Mouse (Mus musculus) CH12.LX (cell line): ENCODE results near the gene Ube2q1. TPM values are rescaled to one million over a fixed set of nuclear protein-coding genes. Genes with fewer than 3 reads are reported as not detected.

Experiments
- DNase-seq: peaks from one replicate; pipeline ENCODE4 v3.0.0-alpha.2; 2013; ENCODE audit errors: extremely low read depth
- H3K27ac ChIP-seq: 2 replicates; pipeline ENCODE4 v1.5.1; 2012; ENCODE audit warnings: low read depth, mild to moderate bottlenecking, control low read depth, moderate library complexity; ENCODE audit not compliant: insufficient read depth
- H3K27me3 ChIP-seq: replicated peaks from 2 replicates; pipeline ENCODE3; 2012; ENCODE audit warnings: inconsistent platforms
- H3K36me3 ChIP-seq, 2 experiments: replicated peaks in 1 of 2; 2 replicates each; pipeline versions ENCODE3 to v1.6.1; 2012; ENCODE audit warnings: inconsistent platforms in 1 of 2, low read length in 1 of 2, mild to moderate bottlenecking in 1 of 2, mixed read lengths in 1 of 2, moderate library complexity in 1 of 2; ENCODE audit not compliant: control insufficient read depth in 1 of 2, insufficient read depth in 1 of 2
- H3K4me1 ChIP-seq, 2 experiments: 2 replicates each; pipeline ENCODE4 v1.6.1; 2012; ENCODE audit warnings: inconsistent platforms in 1 of 2, moderate library complexity in 1 of 2; ENCODE audit not compliant: insufficient read depth in 2 of 2, control insufficient read depth in 1 of 2
- H3K4me2 ChIP-seq: 2 replicates; pipeline ENCODE4 v1.6.1; 2012; ENCODE audit warnings: low read depth, mild to moderate bottlenecking, control low read depth; ENCODE audit not compliant: poor library complexity, insufficient read depth, severe bottlenecking
- H3K4me3 ChIP-seq, 3 experiments: fragments of 150-350 bp in 1 of 3; sonication (generic) in 1 of 3; replicated peaks in 1 of 3; 2 replicates each; pipeline versions ENCODE3 to v1.5.1; 2011 to 2012; ENCODE audit warnings: low read depth in 2 of 3, low read length in 2 of 3, mild to moderate bottlenecking in 2 of 3, moderate library complexity in 2 of 3, control low read depth in 1 of 3, improper control_type of control experiment in 1 of 3, inconsistent platforms in 1 of 3, mixed read lengths in 1 of 3; ENCODE audit not compliant: poor library complexity in 1 of 3
- H3K79me2 ChIP-seq: replicated peaks from 2 replicates; pipeline ENCODE4 v1.6.1; 2012; ENCODE audit warnings: mild to moderate bottlenecking, moderate library complexity; ENCODE audit not compliant: control insufficient read depth, poor library complexity, insufficient read depth, severe bottlenecking; ENCODE audit errors: extremely low read depth
- H3K9ac ChIP-seq: 2 replicates; pipeline ENCODE4 v1.6.1; 2012; ENCODE audit warnings: low read depth, mild to moderate bottlenecking, control low read depth, moderate library complexity; ENCODE audit not compliant: insufficient read depth
- H3K9me3 ChIP-seq: replicated peaks from 2 replicates; pipeline ENCODE3; 2012; ENCODE audit warnings: low read length, inconsistent platforms, mixed read lengths
- BHLHE40 ChIP-seq: IDR thresholded peaks from 2 replicates; pipeline ENCODE4 v1.6.1; 2011; ENCODE audit warnings: mild to moderate bottlenecking, low read depth, low read length, improper control_type of control experiment
- E2F4 ChIP-seq: IDR thresholded peaks from 2 replicates; pipeline ENCODE4 v1.6.1; 2011; ENCODE audit warnings: low read depth, low read length, improper control_type of control experiment; ENCODE audit not compliant: insufficient replicate concordance
- JUN ChIP-seq: IDR thresholded peaks from 2 replicates; pipeline ENCODE4 v1.6.1; 2011; ENCODE audit warnings: low read depth, mild to moderate bottlenecking, low read length, improper control_type of control experiment, moderate library complexity; ENCODE audit not compliant: insufficient read depth
- JUND ChIP-seq: conservative IDR thresholded peaks from 2 replicates; pipeline ENCODE4 v1.6.1; 2011; ENCODE audit warnings: low read depth, low read length, improper control_type of control experiment
- MAFK ChIP-seq: IDR thresholded peaks from 2 replicates; pipeline ENCODE4 v1.6.1; 2011; ENCODE audit warnings: low read length, improper control_type of control experiment; ENCODE audit not compliant: insufficient replicate concordance
- MAX ChIP-seq: IDR thresholded peaks from 2 replicates; pipeline ENCODE4 v1.6.1; 2011; ENCODE audit warnings: low read length, improper control_type of control experiment
- MXI1 ChIP-seq: IDR thresholded peaks from 2 replicates; pipeline ENCODE4 v1.6.1; 2011; ENCODE audit warnings: mild to moderate bottlenecking, low read depth, low read length, improper control_type of control experiment
- NELFE ChIP-seq: IDR thresholded peaks from 2 replicates; pipeline ENCODE4 v1.6.1; 2011; ENCODE audit warnings: low read depth, low read length, improper control_type of control experiment
- PAX5 ChIP-seq: IDR thresholded peaks from 2 replicates; pipeline ENCODE4 v1.6.1; 2012; ENCODE audit warnings: low read length, inconsistent platforms, mixed read lengths
- RCOR1 ChIP-seq: conservative IDR thresholded peaks from 2 replicates; pipeline ENCODE4 v1.6.1; 2012; ENCODE audit warnings: low read depth, mild to moderate bottlenecking, inconsistent platforms, low read length, improper control_type of control experiment
- SIN3A ChIP-seq: IDR thresholded peaks from 2 replicates; pipeline ENCODE4 v1.6.1; 2012; ENCODE audit warnings: low read length, improper control_type of control experiment, inconsistent platforms
- SMC3 ChIP-seq: IDR thresholded peaks from 2 replicates; pipeline ENCODE4 v1.6.1; 2011; ENCODE audit warnings: low read depth, low read length, improper control_type of control experiment
- UBTF ChIP-seq: IDR thresholded peaks from 2 replicates; pipeline ENCODE4 v1.6.1; 2012; ENCODE audit warnings: low read depth, mild to moderate bottlenecking, inconsistent platforms, low read length, improper control_type of control experiment, moderate library complexity
- ZKSCAN1 ChIP-seq: IDR thresholded peaks from 2 replicates; pipeline ENCODE4 v1.6.1; 2012; ENCODE audit warnings: low read depth, inconsistent platforms, low read length, improper control_type of control experiment, borderline replicate concordance
- ZMIZ1 ChIP-seq: IDR thresholded peaks from 2 replicates; pipeline ENCODE4 v1.6.1; 2012; ENCODE audit warnings: low read depth, mild to moderate bottlenecking, inconsistent platforms, low read length, improper control_type of control experiment
- dilution Hi-C: fragments of 300-500 bp; cut with MboI; formaldehyde crosslinking; loops from 2 replicates; pipeline ENCODE4 v1.14.3; 2020; ENCODE audit warnings: low sequenced_read_pairs; ENCODE audit not compliant: extremely low pct_unique_long_range_greater_than_20kb, extremely low pct_ligation_motif_present
- in situ Hi-C: fragments of 300-500 bp; cut with MboI; formaldehyde crosslinking; loops from 3 replicates; pipeline ENCODE4 v1.14.3; 2019; ENCODE audit warnings: low sequenced_read_pairs, low pct_ligation_motif_present, low pct_unique_long_range_greater_than_20kb, mixed read lengths
- polyA plus RNA-seq: library from polyadenylated mRNA; unstranded; fragments of >175 nt; gene quantifications from 2 replicates; pipeline ENCODE4 v1.2.1, GENCODE M21; 2012; ENCODE audit warnings: low read depth; ENCODE audit not compliant: insufficient read length
- total RNA-seq, 2 experiments: library from RNA; depleted of rRNA; stranded (reverse); fragments of 300-350 nt in 1 of 2; fragments of >200 nt in 1 of 2; gene quantifications; 2 replicates each; pipeline ENCODE4 v1.2.3; 2012 to 2014

The Ube2q1 gene
- total and polyA plus RNA-seq, 3 experiments: 35.4 to 88.8 (median 59.4) TPM

DNA sequence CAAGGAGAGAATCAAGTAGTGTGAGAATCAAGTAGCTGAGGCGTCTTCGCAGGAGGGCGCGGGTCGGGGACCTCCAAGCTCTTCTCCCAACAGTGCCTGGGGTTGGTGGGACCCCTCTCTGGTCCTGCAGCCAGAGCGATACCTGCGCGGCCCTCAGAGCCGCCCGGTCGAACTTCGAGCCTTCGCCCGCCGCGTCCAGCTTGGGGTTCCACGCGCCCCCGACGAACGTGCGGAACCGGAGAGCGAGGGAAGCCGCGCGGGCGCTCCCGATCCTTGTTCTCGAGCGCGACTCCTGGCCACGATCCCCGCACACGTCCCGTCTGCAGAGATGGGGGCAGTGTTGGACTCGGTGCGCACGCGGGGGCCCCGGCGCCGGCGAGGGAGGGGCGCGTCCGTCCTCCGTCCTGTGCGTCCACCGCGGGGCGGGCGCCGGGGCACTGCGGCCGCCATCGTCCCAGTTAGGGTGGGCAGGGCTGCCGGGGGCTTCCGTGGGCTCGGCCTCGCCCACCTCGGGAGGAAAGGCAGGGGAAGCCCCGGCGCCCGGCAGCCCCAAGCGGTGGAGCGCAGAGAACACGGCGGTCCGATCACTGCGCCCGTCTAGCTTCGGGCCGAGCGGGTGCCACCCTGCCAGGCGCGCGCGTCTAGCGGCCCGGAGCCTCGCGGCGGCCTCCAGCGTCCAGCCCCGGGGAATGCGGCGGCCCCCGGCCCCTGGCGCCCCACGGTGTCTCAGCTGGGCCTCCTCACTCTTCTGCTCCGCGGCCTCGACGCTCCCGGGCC lies 57.6 kb downstream of the Ube2q1 start, which contains the start of gene She:
Gene She, plus strand, starts transcription at position 556 of the 777 bp plus-strand sequence.
- dilution Hi-C loops (no loop called here), in situ Hi-C loops (no loop called here)
- no peak within 1 kb of the TSS for H3K4me2 ChIP-seq
- no peak within 1 kb of the TSS for H3K27ac ChIP-seq
- no peaks in the 10 kb centered on the region for H3K27me3 ChIP-seq
- peaks cover 0 to 9% of the 10 kb centered on the region in 2 experiments; a peak in 2 of 4 replicates for H3K4me1 ChIP-seq
- no peak for DNase-seq
- H3K9ac ChIP-seq: no peak within 1 kb of the TSS
- TF ChIP-seq PAX5 (no peak), BHLHE40 (no peak), JUND (no peak), SIN3A (no peak), NELFE (no peak), RCOR1 (no peak), MAX (no peak), MXI1 (no peak), SMC3 (no peak), MAFK (no peak), E2F4 (no peak), UBTF (no peak), ZKSCAN1 (no peak), ZMIZ1 (no peak), JUN (no peak)
- H3K4me3 ChIP-seq: no peak within 1 kb of the TSS
- H3K79me2 ChIP-seq: no peaks in the 10 kb centered on the region
- H3K36me3 ChIP-seq: no peaks in the 10 kb centered on the region
- H3K9me3 ChIP-seq: peaks cover 14% of the 10 kb centered on the region

Other genes with a start within 250 kb of the Ube2q1 start
- 20.4 and 22.7 TPM in 2 replicates for gene Adar, start 58.6 kb upstream of the Ube2q1 start, total RNA-seq (2012; rRNA removed)
- 11.5 and 12.5 TPM in 2 replicates for gene Adar, start 58.6 kb upstream of the Ube2q1 start, total RNA-seq (2014; rRNA removed)
- 32.4 and 33.1 TPM in 2 replicates for gene Adar, start 58.6 kb upstream of the Ube2q1 start, polyA plus RNA-seq
- gene Chrnb2, start 9.0 kb upstream of the Ube2q1 start, total RNA-seq (2012; rRNA removed): 0.59 and 0.63 TPM in 2 replicates
- 0.19 and 0.39 TPM in 2 replicates for gene Chrnb2, start 9.0 kb upstream of the Ube2q1 start, total RNA-seq (2014; rRNA removed)
- 1.3 TPM in 2 replicates for gene Chrnb2, start 9.0 kb upstream of the Ube2q1 start, polyA plus RNA-seq
- not detected in 2 replicates for gene She, start 57.8 kb downstream of the Ube2q1 start, total RNA-seq (2012; rRNA removed)
- gene She, start 57.8 kb downstream of the Ube2q1 start, total RNA-seq (2014; rRNA removed): not detected in 2 replicates
- not detected in 2 replicates for gene She, start 57.8 kb downstream of the Ube2q1 start, polyA plus RNA-seq
- gene Il6ra, start 139.6 kb downstream of the Ube2q1 start, total RNA-seq (2012; rRNA removed): 1.4 and 2.2 TPM in 2 replicates
- 1.4 and 1.6 TPM in 2 replicates for gene Il6ra, start 139.6 kb downstream of the Ube2q1 start, total RNA-seq (2014; rRNA removed)
- 4.4 and 4.8 TPM in 2 replicates for gene Il6ra, start 139.6 kb downstream of the Ube2q1 start, polyA plus RNA-seq
- 35.8 and 51.8 TPM in 2 replicates for gene Atp8b2, start 189.9 kb downstream of the Ube2q1 start, total RNA-seq (2012; rRNA removed)
- 33.2 and 34.2 TPM in 2 replicates for gene Atp8b2, start 189.9 kb downstream of the Ube2q1 start, total RNA-seq (2014; rRNA removed)
- gene Atp8b2, start 189.9 kb downstream of the Ube2q1 start, polyA plus RNA-seq: 31.3 and 44.4 TPM in 2 replicates
- 268 and 353 TPM in 2 replicates for gene Hax1, start 225.2 kb downstream of the Ube2q1 start, total RNA-seq (2012; rRNA removed)
- 294 and 302 TPM in 2 replicates for gene Hax1, start 225.2 kb downstream of the Ube2q1 start, total RNA-seq (2014; rRNA removed)
- gene Hax1, start 225.2 kb downstream of the Ube2q1 start, polyA plus RNA-seq: 304 and 319 TPM in 2 replicates